ENCODE assay signal across 10 mouse cellular contexts in the genomic region with DNA sequence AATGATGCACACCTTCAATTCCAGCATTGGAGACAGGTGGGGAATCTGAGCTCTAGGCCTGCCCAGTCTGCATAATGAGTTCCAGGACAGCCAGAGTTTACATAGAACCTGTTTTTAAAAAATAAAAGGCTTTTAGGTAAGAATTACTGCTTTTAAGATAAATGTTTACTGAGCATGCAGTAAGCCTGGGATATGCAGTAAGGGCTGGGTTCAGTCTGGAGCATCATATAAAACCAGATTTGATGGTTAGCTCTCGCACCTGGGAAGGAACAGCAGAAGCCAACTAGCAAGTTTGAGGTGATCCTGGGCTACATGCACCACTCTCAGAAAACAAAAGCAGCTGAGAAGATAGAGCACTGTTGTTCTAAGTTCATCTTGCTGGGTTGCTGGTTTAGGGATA. TPM values are rescaled to one million over a fixed set of nuclear protein-coding genes. Genes with fewer than 3 reads are reported as not detected.
A peak's percentile ranks its signal among the peaks of the same experiment; 100 is the strongest.
DNase-seq lines count a peak whose midpoint lies in the region; ATAC-seq lines count a peak whose summit lies in the region.
"Had no signal": no experiment of that assay in that cellular context is flagged by ENCODE, and none has a peak within 500 bp of the region (broad histone marks: within the 10 kb centered on the region; RNA-seq: fewer than 3 reads in every experiment).

No protein-coding gene starts in this region.

- ATAC-seq in heart, embryonic 14.5 days (ENCODE audit: insufficient number of reproducible peaks, insufficient read depth, low FRiP score, low read depth) = no peak
- no peak for ATAC-seq in midbrain, embryonic 13.5 days
- ATAC-seq in midbrain, embryonic 16.5 days = no peak
- ATAC-seq in limb, embryonic 13.5 days (ENCODE audit: low FRiP score, low read depth) = no peak

- DNase-seq in heart, adult 18-20 months = no peak
- DNase-seq in embryo, embryonic 10 days (ENCODE audit: low spot score) = no peak
- no peak for DNase-seq in adipocyte (ENCODE audit: low spot score)
- DNase-seq in adrenal gland, postnatal 10 days = no peak

- H3K4me1 ChIP-seq in heart, embryonic 14.5 days (ENCODE audit: control insufficient read depth in 2 of 2, insufficient read depth in 2 of 2, low read length in 2 of 2) = peaks cover 0 to 10% of the 10 kb centered on the region in 2 experiments; a peak in 2 of 4 replicates
- peaks cover 15% of the 10 kb centered on the region for H3K4me1 ChIP-seq in midbrain, embryonic 13.5 days (replicated peaks)
- H3K4me1 ChIP-seq in midbrain, embryonic 16.5 days (ENCODE audit: control insufficient read depth, insufficient read depth, low read length) = peaks cover 15% of the 10 kb centered on the region
- H3K4me1 ChIP-seq in limb, embryonic 13.5 days = peaks cover 9% of the 10 kb centered on the region; the same call in 1 of the 2 replicates

- H3K36me3 ChIP-seq in heart, embryonic 14.5 days (ENCODE audit: control insufficient read depth, insufficient read depth, low read length) = peaks cover 60% of the 10 kb centered on the region
- H3K36me3 ChIP-seq in midbrain, embryonic 13.5 days = peaks cover 60% of the 10 kb centered on the region
- H3K36me3 ChIP-seq in midbrain, embryonic 16.5 days (ENCODE audit: control insufficient read depth, insufficient read depth, low read length) = peaks cover 12% of the 10 kb centered on the region
- peaks cover 61% of the 10 kb centered on the region for H3K36me3 ChIP-seq in limb, embryonic 13.5 days

- no peak overlapping the region for H3K4me3 ChIP-seq in heart, embryonic 14.5 days (ENCODE audit: control insufficient read depth in 1 of 2, insufficient read depth in 1 of 2, low read depth in 1 of 2, low read length in 2 of 2)
- H3K4me3 ChIP-seq in midbrain, embryonic 13.5 days (replicated peaks) = no peak overlapping the region
- no peak overlapping the region for H3K4me3 ChIP-seq in midbrain, embryonic 16.5 days (ENCODE audit: low read depth, low read length)
- peak overlapping the region; percentile 71; the same call in 1 of the 2 replicates for H3K4me3 ChIP-seq in limb, embryonic 13.5 days

- H3K27me3 ChIP-seq in heart, embryonic 14.5 days (ENCODE audit: control insufficient read depth, insufficient read depth, low read length) = no peaks in the 10 kb centered on the region
- H3K27me3 ChIP-seq in midbrain, embryonic 13.5 days = no peaks in the 10 kb centered on the region
- H3K27me3 ChIP-seq in midbrain, embryonic 16.5 days (ENCODE audit: control insufficient read depth, insufficient read depth, low read depth, low read length) = no peaks in the 10 kb centered on the region
- H3K27me3 ChIP-seq in limb, embryonic 13.5 days = no peaks in the 10 kb centered on the region

- no peaks in the 10 kb centered on the region for H3K9me3 ChIP-seq in heart, embryonic 14.5 days (ENCODE audit: control insufficient read depth, low read length)
- no peaks in the 10 kb centered on the region for H3K9me3 ChIP-seq in midbrain, embryonic 13.5 days
- H3K9me3 ChIP-seq in midbrain, embryonic 16.5 days (replicated peaks; ENCODE audit: control insufficient read depth, low read length, poor library complexity, severe bottlenecking) = no peaks in the 10 kb centered on the region
- no peaks in the 10 kb centered on the region for H3K9me3 ChIP-seq in limb, embryonic 13.5 days

- no peak overlapping the region for H3K9ac ChIP-seq in heart, embryonic 14.5 days (ENCODE audit: low read length)
- H3K9ac ChIP-seq in midbrain, embryonic 13.5 days (replicated peaks) = no peak overlapping the region
- no peak overlapping the region for H3K9ac ChIP-seq in midbrain, embryonic 16.5 days (ENCODE audit: low read depth, low read length)
- no peak overlapping the region for H3K9ac ChIP-seq in limb, embryonic 13.5 days

- WGBS in heart, embryonic 14.5 days = 85% methylated on average over 1 of the region's 1 CpGs
- WGBS in midbrain, embryonic 13.5 days = 98% methylated on average over 1 of the region's 1 CpGs
- WGBS in midbrain, embryonic 16.5 days = 97% methylated on average over 1 of the region's 1 CpGs
- WGBS in limb, embryonic 13.5 days = 88% methylated on average over 1 of the region's 1 CpGs

- peak overlapping the region in 1 of 2 experiments; percentile 84; a peak in 1 of 4 replicates for H3K27ac ChIP-seq in heart, embryonic 14.5 days (replicated peaks in 1 of 2; ENCODE audit: control insufficient read depth in 1 of 2, insufficient read depth in 1 of 2, low read depth in 2 of 2, low read length in 2 of 2)
- H3K27ac ChIP-seq in midbrain, embryonic 13.5 days = 0 out of 2 replicates have a peak overlapping the region, but pooled peaks have one; percentile 19
- H3K27ac ChIP-seq in midbrain, embryonic 16.5 days (ENCODE audit: low read length) = no peak overlapping the region
- 0 out of 2 replicates have a peak overlapping the region, but pooled peaks have one; percentile 24 for H3K27ac ChIP-seq in limb, embryonic 13.5 days

- peak overlapping the region; percentile 72; the same call in 1 of the 2 replicates for H3K4me2 ChIP-seq in heart, embryonic 14.5 days (ENCODE audit: low read length)
- H3K4me2 ChIP-seq in midbrain, embryonic 13.5 days (replicated peaks) = peak overlapping the region; percentile 76
- H3K4me2 ChIP-seq in midbrain, embryonic 16.5 days (ENCODE audit: low read length) = no peak overlapping the region; the same call in 1 of the 2 replicates
- H3K4me2 ChIP-seq in limb, embryonic 13.5 days (replicated peaks) = peak overlapping the region; percentile 85

RNA-seq across cellular contexts. Expression of a gene that starts 0.8 kb away (rescaled TPM):
- polyA plus RNA-seq in heart, embryonic 14.5 days (2014; fragmentation: Nextera tagmentation; extraction: Ambion mirVana) = 64.1 and 67.9 TPM in 2 replicates
- total RNA-seq in heart, adult 18-20 months (2021) = 10 to 100 TPM; 75.0 to 77.9 TPM
- 69.1 and 72.1 TPM in 2 replicates for polyA plus RNA-seq in midbrain, embryonic 13.5 days (2015; fragmentation: Nextera tagmentation; extraction: Ambion mirVana)
- polyA plus RNA-seq in midbrain, embryonic 16.5 days (2015; fragmentation: Nextera tagmentation; extraction: Ambion mirVana) = 47.8 and 51.6 TPM in 2 replicates
- polyA plus RNA-seq in limb, embryonic 13.5 days (2015; fragmentation: Nextera tagmentation; extraction: Ambion mirVana) = 66.5 and 73.9 TPM in 2 replicates
- 100 to 1,000 TPM; 104 to 123 TPM for total RNA-seq in adrenal gland, postnatal 10 days (2021)

RNA-seq across cellular contexts. Expression of a gene that starts 11.6 kb away (rescaled TPM):
- polyA plus RNA-seq in heart, embryonic 14.5 days (2014; fragmentation: Nextera tagmentation; extraction: Ambion mirVana) = 18.5 and 19.3 TPM in 2 replicates
- 10 to 100 TPM; 10.8 to 11.5 TPM for total RNA-seq in heart, adult 18-20 months (2021)
- polyA plus RNA-seq in midbrain, embryonic 13.5 days (2015; fragmentation: Nextera tagmentation; extraction: Ambion mirVana) = 49.2 and 51.0 TPM in 2 replicates
- 24.9 and 28.6 TPM in 2 replicates for polyA plus RNA-seq in midbrain, embryonic 16.5 days (2015; fragmentation: Nextera tagmentation; extraction: Ambion mirVana)
- polyA plus RNA-seq in limb, embryonic 13.5 days (2015; fragmentation: Nextera tagmentation; extraction: Ambion mirVana) = 65.5 and 66.7 TPM in 2 replicates
- total RNA-seq in adrenal gland, postnatal 10 days (2021) = 10 to 100 TPM; 22.9 to 24.3 TPM

RNA-seq across cellular contexts. Expression of a gene that starts 12.0 kb away (rescaled TPM):
- 10.9 and 14.4 TPM in 2 replicates for polyA plus RNA-seq in heart, embryonic 14.5 days (2014; fragmentation: Nextera tagmentation; extraction: Ambion mirVana)
- 1 to 10 TPM; 4.8 to 5.1 TPM for total RNA-seq in heart, adult 18-20 months (2021)
- polyA plus RNA-seq in midbrain, embryonic 13.5 days (2015; fragmentation: Nextera tagmentation; extraction: Ambion mirVana) = 19.8 and 24.9 TPM in 2 replicates
- 20.5 and 23.2 TPM in 2 replicates for polyA plus RNA-seq in midbrain, embryonic 16.5 days (2015; fragmentation: Nextera tagmentation; extraction: Ambion mirVana)
- 22.3 and 23.6 TPM in 2 replicates for polyA plus RNA-seq in limb, embryonic 13.5 days (2015; fragmentation: Nextera tagmentation; extraction: Ambion mirVana)
- total RNA-seq in adrenal gland, postnatal 10 days (2021) = 10 to 100 TPM; 12.4 to 16.3 TPM

RNA-seq across cellular contexts. Expression of a gene that starts 12.4 kb away (rescaled TPM):
- 148 and 154 TPM in 2 replicates for polyA plus RNA-seq in heart, embryonic 14.5 days (2014; fragmentation: Nextera tagmentation; extraction: Ambion mirVana)
- 100 to 1,000 TPM; 111 to 117 TPM for total RNA-seq in heart, adult 18-20 months (2021)
- polyA plus RNA-seq in midbrain, embryonic 13.5 days (2015; fragmentation: Nextera tagmentation; extraction: Ambion mirVana) = 125 and 176 TPM in 2 replicates
- 144 and 154 TPM in 2 replicates for polyA plus RNA-seq in midbrain, embryonic 16.5 days (2015; fragmentation: Nextera tagmentation; extraction: Ambion mirVana)
- 205 and 221 TPM in 2 replicates for polyA plus RNA-seq in limb, embryonic 13.5 days (2015; fragmentation: Nextera tagmentation; extraction: Ambion mirVana)
- 100 to 1,000 TPM; 161 to 162 TPM for total RNA-seq in adrenal gland, postnatal 10 days (2021)

RNA-seq across cellular contexts. Expression of a gene that starts 29.9 kb away (rescaled TPM):
- 1.6 and 2.4 TPM in 2 replicates for polyA plus RNA-seq in heart, embryonic 14.5 days (2014; fragmentation: Nextera tagmentation; extraction: Ambion mirVana)
- total RNA-seq in heart, adult 18-20 months (2021) = not detected
- polyA plus RNA-seq in midbrain, embryonic 13.5 days (2015; fragmentation: Nextera tagmentation; extraction: Ambion mirVana) = 129 and 135 TPM in 2 replicates
- 42.5 and 44.4 TPM in 2 replicates for polyA plus RNA-seq in midbrain, embryonic 16.5 days (2015; fragmentation: Nextera tagmentation; extraction: Ambion mirVana)
- polyA plus RNA-seq in limb, embryonic 13.5 days (2015; fragmentation: Nextera tagmentation; extraction: Ambion mirVana) = 518 and 520 TPM in 2 replicates
- total RNA-seq in adrenal gland, postnatal 10 days (2021) = under 1 TPM; 0.48 to 0.76 TPM
- total RNA-seq: heart, postnatal 36 days had no signal
- polyA plus RNA-seq: CD4-positive, CD25-positive, alpha-beta regulatory T cell, adult 4 months had no signal
